Mouse (Mus musculus): ENCODE results near the gene Fbxo7. TPM values are rescaled to one million over a fixed set of nuclear protein-coding genes. Genes with fewer than 3 reads are reported as not detected.
"Not testable (repeated sequence)": the region's sequence is repeated elsewhere in the genome, so short reads cannot be mapped to it uniquely, and the experiment has no call there.

Fbxo7 gene
- 10 to 100 TPM in 1 of 2 experiments, 1 to 10 TPM in 1; 6.2 to 10.1 TPM for total RNA-seq (2021)
- long read RNA-seq, experiment 1, full-length matches to known transcripts, result 8 of 12 reads
- long read RNA-seq, experiment 1, partial matches to known transcripts, result 4 of 12 reads
- long read RNA-seq, experiment 1, other reads (novel, unspliced or antisense), result 0 of 12 reads
- long read RNA-seq, experiment 2, full-length matches to known transcripts, result 11 of 13 reads
- long read RNA-seq, experiment 2, partial matches to known transcripts, result 1 of 13 reads
- long read RNA-seq, experiment 2, other reads (novel, unspliced or antisense), result 1 of 13 reads

GRCm38 (mm10) chr10:86021749-86022473 lies at the start of gene Fbxo7:
Gene Fbxo7 (plus strand): TSS chr10:86021972.
- DNase-seq, result peak; percentile 90

- DNase-seq, result no peak
These were observed 48.9 kb upstream of the Fbxo7 start for GRCm38 (mm10) chr10:85972915-85973314.

- DNase-seq, result no peak
These were observed 32.2 kb upstream of the Fbxo7 start for GRCm38 (mm10) chr10:85989412-85990115.

- DNase-seq, result no peak
These were observed 29.4 kb upstream of the Fbxo7 start for GRCm38 (mm10) chr10:85992412-85992811.

GRCm38 (mm10) chr10:85993836-85994235 lies 27.9 kb upstream of the Fbxo7 start:
- no peak for DNase-seq

- DNase-seq, result no peak
These were observed 27.1 kb upstream of the Fbxo7 start for GRCm38 (mm10) chr10:85994543-85995104.

GRCm38 (mm10) chr10:86000447-86000846 lies 21.3 kb upstream of the Fbxo7 start:
- DNase-seq, result no peak

GRCm38 (mm10) chr10:86006455-86006854 lies 15.3 kb upstream of the Fbxo7 start:
- DNase-seq, result no peak

- no peak for DNase-seq
These were observed 12.1 kb upstream of the Fbxo7 start for GRCm38 (mm10) chr10:86009688-86010087.

GRCm38 (mm10) chr10:86010636-86011035 lies 11.1 kb upstream of the Fbxo7 start:
- DNase-seq, result no peak

GRCm38 (mm10) chr10:86011172-86011571 lies 10.6 kb upstream of the Fbxo7 start:
- DNase-seq, result no peak

GRCm38 (mm10) chr10:86011781-86012180 lies 10.0 kb upstream of the Fbxo7 start, which contains the start of gene Bpifc:
Gene Bpifc (minus strand): TSS chr10:86011895.
- DNase-seq, result no peak

GRCm38 (mm10) chr10:86017781-86018180 lies 4.0 kb upstream of the Fbxo7 start:
- no peak for DNase-seq

GRCm38 (mm10) chr10:86018813-86019212 lies 3.0 kb upstream of the Fbxo7 start:
- no peak for DNase-seq

GRCm38 (mm10) chr10:86021408-86021748 lies 394 bp upstream of the Fbxo7 start:
- no peak for DNase-seq

GRCm38 (mm10) chr10:86022474-86022816 lies 673 bp downstream of the Fbxo7 start:
- no peak for DNase-seq

- DNase-seq, result no peak
These were observed 1.4 kb downstream of the Fbxo7 start for GRCm38 (mm10) chr10:86023149-86023548.

- no peak for DNase-seq
These were observed 4.1 kb downstream of the Fbxo7 start for GRCm38 (mm10) chr10:86025906-86026305.

- no peak for DNase-seq
These were observed 4.6 kb downstream of the Fbxo7 start for GRCm38 (mm10) chr10:86026354-86026753.

- DNase-seq, result not testable (repeated sequence)
These were observed 5.0 kb downstream of the Fbxo7 start for GRCm38 (mm10) chr10:86026807-86027206.

GRCm38 (mm10) chr10:86030743-86031142 lies 9.0 kb downstream of the Fbxo7 start:
- no peak for DNase-seq

- no peak for DNase-seq
These were observed 10.7 kb downstream of the Fbxo7 start for GRCm38 (mm10) chr10:86032517-86032916.
